Mouse (Mus musculus): ENCODE data around the gene Map10. TPM values are rescaled to one million over a fixed set of nuclear protein-coding genes. Genes with fewer than 3 reads are reported as not detected.

Map10 gene
- total RNA-seq (2021), result 1 to 10 TPM; 6.3 to 7.4 TPM

GRCm38 (mm10) chr8:125669700-125670195 lies at the start of gene Map10:
Gene Map10 (plus strand): TSS chr8:125669818.
- intact Hi-C loops (cut with DNase I), result loop anchor here (5.0 to 10.0 kb wide), 2 partner anchors 63 to 95 kb away; no protein-coding TSS in a partner anchor

GRCm38 (mm10) chr8:125620301-125620700 lies 49.3 kb upstream of the Map10 start:
- DNase-seq, result no peak
- intact Hi-C loops (cut with DNase I), result no loop called here

More at GRCm38 (mm10) chr8:125669700-125670195, at the start of gene Map10:
- peak; percentile 88 to 91 for DNase-seq

- intact Hi-C loops (cut with DNase I), result no loop called here
- DNase-seq, result no peak
These were observed 45.3 kb upstream of the Map10 start for GRCm38 (mm10) chr8:125624287-125624686.

DNA sequence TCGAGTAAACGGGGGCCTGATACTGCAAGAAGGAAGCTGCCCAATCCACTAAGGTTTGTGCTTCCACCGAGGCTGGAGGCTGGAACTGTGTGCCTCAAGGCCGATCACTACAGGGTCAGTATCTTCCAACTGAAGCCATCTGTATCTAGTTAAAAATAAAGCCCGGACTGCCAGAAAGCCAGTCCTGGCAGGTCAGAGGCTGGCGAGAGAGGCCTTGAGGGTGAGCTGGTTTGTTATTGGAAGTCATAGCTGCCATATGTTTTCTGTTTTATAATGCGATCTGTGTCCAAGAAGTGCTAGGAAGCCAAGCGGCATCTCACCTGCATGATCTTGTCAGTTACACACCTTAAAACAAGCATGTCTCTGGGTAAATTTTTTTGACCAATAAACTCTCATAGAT lies 43.2 kb upstream of the Map10 start:
- no peak for DNase-seq

DNA sequence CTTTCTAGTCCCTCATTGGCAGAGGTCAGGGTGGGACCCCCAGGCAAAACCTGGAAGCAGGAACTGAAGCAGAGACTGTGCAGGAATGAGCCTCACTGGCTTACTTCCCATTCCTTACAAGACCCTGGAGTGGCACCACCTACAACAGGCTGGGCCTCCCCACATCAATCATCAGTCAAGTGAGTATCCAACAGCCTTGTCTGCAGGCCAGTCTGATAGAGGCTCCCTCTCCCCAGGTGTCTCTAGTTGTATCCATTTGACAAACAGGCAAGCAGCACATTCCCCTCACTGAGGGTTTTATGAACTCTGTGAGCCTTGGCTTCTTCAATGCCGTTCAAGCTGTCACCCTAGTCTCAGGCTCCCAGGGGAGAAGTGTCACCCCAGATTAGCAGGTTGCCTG lies 40.8 kb upstream of the Map10 start:
- intact Hi-C loops (cut with DNase I), result no loop called here
- DNase-seq, result no peak

More for the DNA sequence above, 43.2 kb upstream of the Map10 start:
- intact Hi-C loops (cut with DNase I), result no loop called here

GRCm38 (mm10) chr8:125638411-125639058 lies 31.1 kb upstream of the Map10 start:
- intact Hi-C loops (cut with DNase I), result no loop called here
- peak in 1 of 2 experiments; percentile 23 for DNase-seq

DNA sequence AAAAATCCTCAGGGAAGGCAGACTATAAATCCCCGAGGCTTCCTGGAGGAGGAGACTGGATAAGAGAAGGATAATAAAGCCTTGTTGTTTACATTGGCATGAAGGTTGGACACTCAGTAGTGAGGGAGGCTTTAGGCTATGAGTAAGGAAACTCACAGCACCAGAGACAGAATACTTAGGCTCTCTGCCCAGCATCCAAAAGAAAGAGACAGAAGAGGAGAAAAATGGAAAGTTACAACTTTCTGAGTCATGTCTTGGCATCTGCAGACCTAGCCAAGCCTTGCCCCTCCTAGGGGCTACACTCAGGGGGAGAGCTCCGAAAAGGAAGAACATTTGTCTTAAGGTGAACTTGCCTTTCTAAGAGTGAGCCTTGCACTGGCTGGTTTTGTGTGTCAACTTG lies 30.0 kb upstream of the Map10 start:
- intact Hi-C loops (cut with DNase I), result no loop called here
- DNase-seq, result no peak

DNA sequence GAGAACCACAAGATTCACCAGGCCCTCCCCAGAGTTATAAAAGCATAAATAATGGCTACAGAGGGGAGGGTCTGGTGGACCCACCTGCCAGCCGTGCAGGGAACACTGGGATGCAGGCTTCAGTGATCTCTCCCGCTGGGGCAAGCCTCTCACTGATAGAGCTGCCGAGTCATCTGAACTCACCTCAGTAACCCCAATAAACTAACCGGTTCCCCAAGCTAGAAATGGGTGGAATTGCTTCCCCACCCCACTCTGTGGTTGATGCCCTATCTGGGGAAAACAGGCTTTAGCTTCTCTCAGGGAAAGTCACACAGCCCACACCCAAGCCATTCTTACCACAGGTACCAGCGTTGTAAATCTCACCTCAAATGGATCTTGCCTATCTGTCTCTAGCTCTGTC lies 28.9 kb upstream of the Map10 start:
- DNase-seq, result no peak
- intact Hi-C loops (cut with DNase I), result no loop called here

- no peak for DNase-seq
- intact Hi-C loops (cut with DNase I), result no loop called here
These were observed 27.8 kb upstream of the Map10 start for GRCm38 (mm10) chr8:125641808-125642207.

- no peak for DNase-seq
- intact Hi-C loops (cut with DNase I), result no loop called here
These were observed 23.7 kb upstream of the Map10 start for GRCm38 (mm10) chr8:125645757-125646478.

DNA sequence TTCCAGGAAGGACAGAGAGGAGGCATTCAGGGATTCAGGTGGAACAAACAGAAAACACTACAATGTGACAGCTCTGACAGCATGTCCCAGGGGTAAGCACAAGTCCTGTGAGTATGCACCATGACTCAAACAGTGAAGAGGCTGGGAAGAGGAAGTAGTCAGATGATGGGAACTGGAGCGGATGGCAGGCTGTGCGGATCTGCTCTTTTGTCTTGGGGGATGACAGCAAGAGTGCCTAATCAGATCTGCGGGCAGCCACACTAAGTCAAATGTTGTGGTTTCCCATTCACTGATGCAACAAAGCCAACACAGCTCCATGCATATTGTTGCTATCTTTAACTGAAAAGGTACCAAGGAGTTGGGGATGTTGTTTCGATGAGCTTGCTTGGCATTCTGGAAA lies 20.2 kb upstream of the Map10 start:
- intact Hi-C loops (cut with DNase I), result no loop called here
- DNase-seq, result no peak

DNA sequence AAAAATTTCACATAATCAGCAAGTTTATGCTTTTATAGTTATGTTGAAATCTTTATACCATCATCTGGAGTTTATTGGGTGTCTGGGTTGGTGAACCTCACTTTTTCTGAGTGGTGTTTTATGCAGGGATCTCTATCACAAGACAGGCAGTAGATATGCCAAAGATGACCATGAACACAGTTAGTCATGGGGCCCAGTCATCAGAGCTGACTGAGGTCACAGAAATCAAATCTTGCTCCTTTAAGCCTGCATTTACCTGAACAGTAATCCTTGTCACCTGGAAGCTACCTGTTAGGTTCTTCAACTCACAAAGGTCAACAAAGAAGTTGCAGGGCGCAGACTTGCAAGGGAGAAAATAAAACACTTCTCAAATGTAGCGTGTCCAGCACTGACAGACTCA lies 14.8 kb upstream of the Map10 start:
- intact Hi-C loops (cut with DNase I), result no loop called here
- DNase-seq, result no peak

DNA sequence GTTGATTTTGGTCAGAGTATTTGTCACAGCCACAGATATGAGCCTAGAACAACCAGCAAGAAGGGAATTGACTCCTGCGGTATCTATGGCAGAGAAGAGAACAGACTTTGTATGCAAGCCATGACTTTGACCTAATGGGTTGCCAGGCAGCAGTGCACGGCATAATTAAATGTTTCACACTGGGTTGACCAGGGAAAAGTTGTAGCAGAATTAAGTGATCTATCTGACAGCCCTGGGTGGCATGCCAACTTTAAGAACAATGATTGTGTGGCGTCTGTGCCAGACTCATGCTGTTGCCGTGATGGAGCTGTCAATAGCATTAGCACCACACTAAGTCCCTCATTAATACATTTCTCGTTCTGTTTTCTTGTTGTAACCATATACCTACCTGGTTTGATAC lies 11.1 kb upstream of the Map10 start:
- DNase-seq, result no peak
- intact Hi-C loops (cut with DNase I), result no loop called here

GRCm38 (mm10) chr8:125658926-125659325 lies 10.7 kb upstream of the Map10 start:
- intact Hi-C loops (cut with DNase I), result no loop called here

DNA sequence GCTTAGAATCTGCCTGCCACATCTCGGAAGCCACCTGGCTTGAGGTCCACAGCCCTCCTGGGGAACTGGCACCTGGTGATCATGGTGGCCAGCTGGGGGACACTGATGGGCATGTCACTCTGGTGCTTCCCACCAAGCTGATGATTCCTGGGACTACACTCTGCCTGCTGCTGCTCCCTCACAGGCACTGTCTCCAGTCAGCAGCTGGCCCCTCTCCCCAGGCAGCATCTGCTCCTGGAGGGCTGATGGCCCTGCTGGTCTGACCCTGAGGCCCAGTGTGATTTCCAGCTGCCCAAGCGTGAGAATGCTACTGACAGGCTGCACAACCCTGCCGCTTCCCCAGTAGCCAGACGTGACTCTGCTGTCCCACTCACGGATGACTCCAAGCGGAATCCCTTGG lies 9.2 kb upstream of the Map10 start:
- intact Hi-C loops (cut with DNase I), result loop anchor here (10.0 kb wide), 1 partner anchor 86 kb away; no protein-coding TSS in a partner anchor
- no peak for DNase-seq

More at GRCm38 (mm10) chr8:125658926-125659325, 10.7 kb upstream of the Map10 start:
- DNase-seq, result no peak

- DNase-seq, result no peak
- intact Hi-C loops (cut with DNase I), result loop anchor here (10.0 kb wide), 1 partner anchor 87 kb away; no protein-coding TSS in a partner anchor
These were observed 7.5 kb upstream of the Map10 start for GRCm38 (mm10) chr8:125661958-125662668.

- intact Hi-C loops (cut with DNase I), result loop anchor here (10.0 kb wide), 1 partner anchor 88 kb away; no protein-coding TSS in a partner anchor
- peak; percentile 43 to 44 for DNase-seq
These were observed 7.0 kb upstream of the Map10 start for GRCm38 (mm10) chr8:125662669-125663048.

DNA sequence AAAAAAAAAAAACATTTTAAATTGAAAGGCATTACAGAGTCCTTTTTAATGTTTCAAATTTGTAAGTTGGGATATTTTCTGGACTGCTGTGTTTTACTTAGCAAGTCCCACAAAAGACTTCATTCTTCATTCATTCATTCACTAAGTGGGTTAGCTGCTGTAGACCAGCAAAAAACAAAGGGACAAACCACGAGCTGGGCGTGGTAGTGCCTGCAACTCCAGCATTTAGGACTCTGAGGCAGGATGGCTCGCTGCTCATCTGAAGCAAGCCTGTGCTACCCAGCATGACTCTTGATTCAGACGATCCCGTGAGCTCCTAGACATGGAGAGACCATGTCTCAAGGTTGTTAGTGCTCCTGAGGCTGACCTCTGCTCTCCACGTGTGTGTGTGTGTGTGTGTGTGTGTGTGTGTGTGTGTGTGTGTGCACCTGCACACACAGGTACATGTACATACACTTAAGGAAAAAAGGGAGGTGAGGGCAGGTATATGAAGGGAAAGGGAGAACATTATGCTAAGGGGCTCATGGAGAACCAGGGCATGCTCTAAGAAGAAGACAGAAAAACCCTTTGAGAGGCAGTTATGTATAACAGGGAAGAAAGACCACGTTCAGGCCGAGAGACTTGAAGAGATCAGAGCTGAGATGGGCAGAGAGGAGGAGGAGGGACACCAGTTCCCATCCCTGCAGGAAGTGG lies 4.3 kb upstream of the Map10 start:
- intact Hi-C loops (cut with DNase I), result loop anchor here (10.0 kb wide), 1 partner anchor 91 kb away; no protein-coding TSS in a partner anchor
- DNase-seq, result no peak

DNA sequence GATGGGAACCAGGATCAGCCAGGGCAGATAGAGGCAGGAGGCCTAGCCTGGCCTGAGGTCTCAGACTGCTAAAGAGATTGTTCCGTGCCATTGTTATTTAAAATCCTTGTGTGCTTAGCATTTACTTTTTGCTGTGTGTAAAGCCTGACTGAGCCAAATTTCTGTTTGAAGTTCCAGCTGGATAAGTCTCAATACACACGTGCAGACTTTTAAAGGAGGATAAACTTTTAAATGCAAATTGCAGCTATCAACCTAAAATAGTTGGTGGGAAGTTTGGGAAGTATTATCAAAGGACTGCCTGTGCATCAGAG lies 3.8 kb upstream of the Map10 start:
- intact Hi-C loops (cut with DNase I), result loop anchor here (10.0 kb wide), 1 partner anchor 91 kb away; no protein-coding TSS in a partner anchor
- no peak for DNase-seq

- intact Hi-C loops (cut with DNase I), result loop anchor here (10.0 kb wide), 1 partner anchor 91 kb away; no protein-coding TSS in a partner anchor
- DNase-seq, result peak; percentile 13 to 28
These were observed 3.4 kb upstream of the Map10 start for GRCm38 (mm10) chr8:125666201-125666600.
